Mouse (Mus musculus) ES-E14 (cell line): ENCODE measurements around the gene Sbk1.

Experiments used
- CHD2 ChIP-seq: IDR thresholded peaks from 2 replicates; pipeline ENCODE4 v1.6.1; 2014; ENCODE audit warnings: mild to moderate bottlenecking, low read depth, low read length, inconsistent platforms
- HCFC1 ChIP-seq: IDR thresholded peaks from 2 replicates; pipeline ENCODE4 v1.6.1; 2012; ENCODE audit warnings: low read length, inconsistent platforms, borderline replicate concordance; ENCODE audit not compliant: insufficient read depth
- ZC3H11A ChIP-seq: IDR thresholded peaks from 2 replicates; pipeline ENCODE4 v1.6.1; 2012; ENCODE audit warnings: low read depth, mild to moderate bottlenecking, inconsistent platforms, low read length, borderline replicate concordance
- ZNF384 ChIP-seq: IDR thresholded peaks from 2 replicates; pipeline ENCODE4 v1.6.1; 2012; ENCODE audit warnings: low read depth, low read length, inconsistent platforms

GRCm38 (mm10) chr7:126249146-126249545 is 23.3 kb upstream of the Sbk1 start:
- TF ChIP-seq CHD2 (no peak), ZC3H11A (no peak), HCFC1 (no peak), ZNF384 (no peak)
